Mouse (Mus musculus): ENCODE results near the gene Rbpj. TPM values are rescaled to one million over a fixed set of nuclear protein-coding genes. Genes with fewer than 3 reads are reported as not detected.
"Not testable (repeated sequence)": the region's sequence is repeated elsewhere in the genome, so short reads cannot be mapped to it uniquely, and the experiment has no call there.

Gene Rbpj
- polyA plus RNA-seq, 1 experiment from 2014 or later = 38.0 TPM

DNA sequence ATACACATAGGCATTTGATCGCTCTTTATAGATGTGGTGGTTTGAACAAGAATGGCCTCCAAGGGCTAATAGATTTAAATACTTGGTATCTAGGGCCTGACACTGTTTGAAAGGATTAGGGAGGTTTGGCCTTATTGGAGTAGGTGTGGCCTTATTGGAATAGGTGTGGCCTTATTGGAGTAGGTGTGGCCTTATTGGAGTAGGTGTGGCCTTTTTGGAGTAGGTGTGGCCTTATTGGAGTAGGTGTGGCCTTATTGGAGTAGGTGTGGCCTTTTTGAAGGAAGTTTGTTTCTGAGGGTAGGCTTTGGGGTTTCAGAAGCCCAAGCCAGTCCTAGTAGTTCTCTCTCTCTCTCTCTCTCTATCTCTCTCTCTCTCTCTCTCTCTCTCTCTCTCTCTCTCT lies 84.4 kb downstream of the Rbpj start:
- DNase-seq (ENCODE audit: low spot score); H3K9me3 ChIP-seq; H3K36me3 ChIP-seq; H3K4me1 ChIP-seq (replicated peaks); H3K27me3 ChIP-seq (ENCODE audit: insufficient read depth, poor library complexity, severe bottlenecking); H3K27ac ChIP-seq; H3K4me3 ChIP-seq: not testable (repeated sequence)
- 97% methylated on average over 1 of the region's 1 CpGs for WGBS

DNA sequence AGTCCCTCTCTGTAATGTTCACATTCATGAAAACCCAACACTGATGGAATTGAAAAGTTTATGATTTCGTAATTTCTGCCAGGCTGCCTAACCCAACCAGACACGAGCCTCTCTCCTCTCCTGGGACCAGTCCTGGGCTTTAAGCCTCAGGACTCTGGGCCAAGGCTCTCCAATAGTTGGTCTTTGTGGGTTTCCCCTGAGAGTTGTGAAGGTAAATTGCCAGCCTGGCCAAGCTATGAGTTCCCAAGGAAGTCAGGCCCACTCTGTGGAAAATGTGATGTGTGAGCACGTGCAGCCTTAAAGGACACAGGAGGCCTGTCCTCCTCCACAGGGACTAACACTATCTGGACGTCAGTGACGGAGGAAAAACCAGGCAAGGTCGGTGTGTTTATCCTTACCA lies 85.4 kb downstream of the Rbpj start:
- H3K4me3 ChIP-seq = no peak overlapping the region
- no peaks in the 10 kb centered on the region for H3K36me3 ChIP-seq
- WGBS = 68% methylated on average over 6 of the region's 6 CpGs
- peaks cover 6% of the 10 kb centered on the region; the same call in 1 of the 2 replicates for H3K4me1 ChIP-seq (replicated peaks)
- no peaks in the 10 kb centered on the region for H3K9me3 ChIP-seq
- H3K27ac ChIP-seq = no peak overlapping the region
- H3K27me3 ChIP-seq (ENCODE audit: insufficient read depth, poor library complexity, severe bottlenecking) = no peaks in the 10 kb centered on the region
- DNase-seq (ENCODE audit: low spot score) = no peak

DNA sequence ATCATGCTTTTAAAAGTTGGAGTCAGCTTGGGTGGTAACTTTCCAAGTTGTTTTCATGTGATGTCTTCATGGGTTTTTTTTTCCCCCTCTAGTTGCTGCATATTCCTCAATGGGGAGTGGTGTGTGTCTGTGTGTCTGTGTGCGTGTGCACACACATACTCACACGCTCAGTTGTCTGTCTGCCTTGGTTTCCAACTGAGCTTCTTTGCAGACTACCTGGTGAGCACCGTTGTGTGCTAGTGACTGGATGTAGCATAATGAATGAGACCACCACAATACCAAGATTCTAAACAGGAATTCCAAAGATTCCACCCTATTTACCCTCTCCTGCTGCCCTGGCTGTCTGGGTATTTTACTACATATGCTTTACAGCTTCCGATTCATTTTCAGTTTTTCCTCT lies 86.0 kb downstream of the Rbpj start:
- H3K9me3 ChIP-seq = no peaks in the 10 kb centered on the region
- 49% methylated on average over 4 of the region's 4 CpGs for WGBS
- H3K27ac ChIP-seq = no peak overlapping the region
- H3K4me3 ChIP-seq = no peak overlapping the region
- H3K36me3 ChIP-seq = no peaks in the 10 kb centered on the region
- H3K27me3 ChIP-seq (ENCODE audit: insufficient read depth, poor library complexity, severe bottlenecking) = no peaks in the 10 kb centered on the region
- no peak for DNase-seq (ENCODE audit: low spot score)
- peaks cover 6% of the 10 kb centered on the region; the same call in 1 of the 2 replicates for H3K4me1 ChIP-seq (replicated peaks)

DNA sequence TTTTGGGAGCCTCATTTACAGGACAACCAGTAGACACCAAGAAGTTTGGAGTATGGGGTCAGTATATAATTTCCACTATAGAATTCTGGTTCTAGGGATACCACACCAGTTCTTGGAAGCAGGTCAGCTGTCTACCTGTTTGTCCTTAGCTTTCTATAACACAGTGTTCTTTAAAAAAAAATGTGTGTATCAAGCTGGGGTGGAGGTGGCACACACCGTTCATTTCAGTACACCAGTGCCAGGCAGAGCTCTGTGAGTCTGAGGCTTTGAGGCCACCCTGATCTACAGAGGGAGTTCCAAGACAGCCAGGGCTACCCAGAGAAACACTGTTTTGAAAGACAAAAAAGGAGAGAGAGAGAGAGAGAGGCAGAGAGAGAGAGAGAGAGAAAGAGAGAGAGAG lies 87.3 kb downstream of the Rbpj start:
- H3K36me3 ChIP-seq = no peaks in the 10 kb centered on the region
- 88% methylated on average over 1 of the region's 1 CpGs for WGBS
- no peak for DNase-seq (ENCODE audit: low spot score)

DNA sequence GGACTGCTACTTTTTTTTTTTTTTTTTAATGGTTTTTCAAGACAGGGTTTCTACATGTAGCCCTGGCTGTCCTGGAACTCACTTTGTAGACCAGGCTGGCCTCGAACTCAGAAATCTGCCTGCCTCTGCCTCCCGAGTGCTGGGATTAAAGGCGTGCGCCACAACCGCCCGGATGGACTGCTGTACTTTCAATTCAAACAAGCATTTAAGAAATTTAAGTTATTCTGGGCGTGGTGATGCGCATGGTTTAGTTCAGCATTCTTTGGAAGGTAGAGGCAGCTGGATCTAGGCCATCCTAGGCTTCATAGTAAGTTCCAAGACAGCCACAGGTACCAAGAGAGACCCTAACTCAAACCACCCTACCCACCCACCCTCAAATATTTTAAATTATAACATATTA lies 88.2 kb downstream of the Rbpj start:
- Histone ChIP-seq H3K27ac (no peak overlapping the region), H3K27me3 (ENCODE audit: insufficient read depth, poor library complexity, severe bottlenecking) (no peaks in the 10 kb centered on the region), H3K4me3 (no peak overlapping the region), H3K36me3 (no peaks in the 10 kb centered on the region), H3K4me1 (replicated peaks) (peaks cover 6% of the 10 kb centered on the region; the same call in 1 of the 2 replicates), H3K9me3 (no peaks in the 10 kb centered on the region)
- DNase-seq (ENCODE audit: low spot score) = no peak
- WGBS = 91% methylated on average over 8 of the region's 8 CpGs

More for the DNA sequence above, 87.3 kb downstream of the Rbpj start:
- Histone ChIP-seq H3K27ac (no peak overlapping the region), H3K9me3 (no peaks in the 10 kb centered on the region), H3K4me3 (no peak overlapping the region), H3K4me1 (replicated peaks) (peaks cover 6% of the 10 kb centered on the region; the same call in 1 of the 2 replicates), H3K27me3 (ENCODE audit: insufficient read depth, poor library complexity, severe bottlenecking) (no peaks in the 10 kb centered on the region)

DNA sequence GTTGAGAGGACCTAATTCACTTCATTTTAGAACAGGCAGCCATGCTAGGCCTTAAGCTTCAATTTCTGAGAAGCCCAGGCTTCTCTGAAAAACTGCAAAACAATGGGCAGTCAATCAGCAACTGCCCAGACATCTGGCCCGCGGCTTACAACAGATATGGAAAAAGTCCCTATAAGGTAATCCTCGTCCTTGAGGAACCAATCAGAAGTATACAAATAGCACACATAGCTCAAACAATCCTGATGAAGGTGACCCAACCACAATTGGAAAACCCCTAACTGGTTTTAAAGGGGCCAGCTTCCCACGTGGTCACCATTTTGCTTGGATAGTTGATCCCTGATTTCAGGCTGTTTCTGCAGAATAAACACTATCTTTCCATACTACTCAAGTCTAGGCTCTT lies 89.0 kb downstream of the Rbpj start:
- Histone ChIP-seq H3K4me3 (no peak overlapping the region), H3K4me1 (replicated peaks) (peaks cover 6% of the 10 kb centered on the region; the same call in 1 of the 2 replicates), H3K9me3 (no peaks in the 10 kb centered on the region), H3K27ac (no peak overlapping the region), H3K27me3 (ENCODE audit: insufficient read depth, poor library complexity, severe bottlenecking) (no peaks in the 10 kb centered on the region), H3K36me3 (no peaks in the 10 kb centered on the region)
- 86% methylated on average over 4 of the region's 4 CpGs for WGBS
- no peak for DNase-seq (ENCODE audit: low spot score)

DNA sequence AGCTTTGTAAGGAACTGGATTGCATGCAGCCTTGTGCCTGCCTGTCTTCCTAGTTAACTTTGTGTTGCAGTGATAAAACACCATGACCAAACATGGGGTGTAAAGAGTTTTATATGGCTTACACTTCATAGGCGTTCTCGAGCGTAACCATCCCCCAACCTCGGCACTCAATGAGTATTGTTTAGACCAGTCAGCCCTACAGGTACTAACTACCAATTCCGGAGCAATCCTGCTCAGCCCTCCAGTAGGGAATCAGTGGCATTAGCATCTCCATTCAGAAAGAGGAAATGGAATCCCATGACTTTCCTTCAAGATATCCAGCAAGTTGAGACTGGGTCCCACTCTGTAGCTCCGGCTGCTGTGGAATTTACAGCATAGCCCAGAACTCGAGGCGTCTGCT lies 89.5 kb downstream of the Rbpj start:
- DNase-seq (ENCODE audit: low spot score) = no peak
- no peaks in the 10 kb centered on the region for H3K9me3 ChIP-seq
- 92% methylated on average over 8 of the region's 8 CpGs for WGBS
- H3K4me1 ChIP-seq (replicated peaks) = peaks cover 6% of the 10 kb centered on the region; the same call in 1 of the 2 replicates
- no peak overlapping the region for H3K4me3 ChIP-seq
- no peak overlapping the region for H3K27ac ChIP-seq
- H3K36me3 ChIP-seq = no peaks in the 10 kb centered on the region
- H3K27me3 ChIP-seq (ENCODE audit: insufficient read depth, poor library complexity, severe bottlenecking) = no peaks in the 10 kb centered on the region

DNA sequence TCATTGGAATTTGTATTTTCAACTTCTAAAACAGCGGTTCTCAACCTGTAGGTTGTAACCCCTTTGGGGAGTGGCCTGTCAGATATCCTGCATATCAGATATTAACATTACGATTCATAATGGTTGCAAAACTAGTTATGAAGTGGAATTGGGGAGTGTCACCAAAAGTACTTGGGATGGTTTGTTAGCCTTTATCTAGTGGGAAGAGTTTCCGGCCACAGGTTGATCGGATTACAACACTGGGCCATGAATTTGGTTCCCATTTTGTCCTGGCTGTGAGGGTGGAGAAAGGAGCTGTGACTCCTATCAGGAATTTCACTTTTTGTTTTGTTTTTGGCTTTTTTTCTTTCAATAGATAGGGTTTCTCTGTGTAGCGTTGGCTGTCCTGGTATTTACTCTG lies 90.0 kb downstream of the Rbpj start:
- H3K27me3 ChIP-seq (ENCODE audit: insufficient read depth, poor library complexity, severe bottlenecking) = no peaks in the 10 kb centered on the region
- 93% methylated on average over 5 of the region's 5 CpGs for WGBS
- no peak for DNase-seq (ENCODE audit: low spot score)

DNA sequence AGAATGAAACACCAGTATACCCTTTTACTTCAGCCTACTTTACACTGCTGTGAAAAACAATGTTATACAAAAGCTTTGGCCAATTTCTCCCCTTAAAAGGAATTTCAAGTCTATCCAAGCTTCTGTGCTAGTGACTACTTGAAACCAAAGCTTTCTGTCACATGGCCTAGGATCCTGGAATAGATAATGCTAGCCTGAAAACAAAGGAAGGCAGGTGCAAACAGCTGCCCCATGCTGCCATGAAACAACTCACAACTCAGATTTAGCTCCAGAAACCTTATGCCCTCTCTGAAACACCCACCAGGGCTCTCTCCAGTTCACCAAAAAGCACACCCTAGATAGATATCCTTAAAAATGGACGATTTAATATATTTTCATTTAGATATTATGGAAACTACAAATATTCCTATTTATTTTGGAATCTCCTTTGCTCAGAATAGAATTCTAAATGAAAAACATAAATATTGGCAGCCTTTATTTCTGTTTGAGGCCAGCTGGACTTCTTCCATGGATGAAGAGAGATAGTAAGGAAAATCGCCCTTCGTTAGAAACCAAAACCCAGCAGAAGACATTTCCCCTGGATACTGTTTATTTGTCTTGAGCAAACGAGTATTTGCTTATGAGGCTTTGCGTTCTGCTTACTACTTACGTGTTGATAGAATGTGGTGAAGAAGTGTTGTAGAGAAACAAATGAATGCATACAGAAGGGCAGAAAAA lies 91.8 kb downstream of the Rbpj start:
- no peaks in the 10 kb centered on the region for H3K9me3 ChIP-seq
- no peaks in the 10 kb centered on the region for H3K27me3 ChIP-seq (ENCODE audit: insufficient read depth, poor library complexity, severe bottlenecking)
- 90% methylated on average over 6 of the region's 6 CpGs for WGBS
- no peaks in the 10 kb centered on the region for H3K36me3 ChIP-seq
- H3K27ac ChIP-seq = no peak overlapping the region
- no peak overlapping the region for H3K4me3 ChIP-seq
- H3K4me1 ChIP-seq (replicated peaks) = no peaks in the 10 kb centered on the region
- DNase-seq (ENCODE audit: low spot score) = no peak

More for the DNA sequence above, 90.0 kb downstream of the Rbpj start:
- no peaks in the 10 kb centered on the region for H3K36me3 ChIP-seq
- H3K4me3 ChIP-seq = no peak overlapping the region
- peaks cover 6% of the 10 kb centered on the region; the same call in 1 of the 2 replicates for H3K4me1 ChIP-seq (replicated peaks)
- H3K27ac ChIP-seq = no peak overlapping the region
- no peaks in the 10 kb centered on the region for H3K9me3 ChIP-seq

DNA sequence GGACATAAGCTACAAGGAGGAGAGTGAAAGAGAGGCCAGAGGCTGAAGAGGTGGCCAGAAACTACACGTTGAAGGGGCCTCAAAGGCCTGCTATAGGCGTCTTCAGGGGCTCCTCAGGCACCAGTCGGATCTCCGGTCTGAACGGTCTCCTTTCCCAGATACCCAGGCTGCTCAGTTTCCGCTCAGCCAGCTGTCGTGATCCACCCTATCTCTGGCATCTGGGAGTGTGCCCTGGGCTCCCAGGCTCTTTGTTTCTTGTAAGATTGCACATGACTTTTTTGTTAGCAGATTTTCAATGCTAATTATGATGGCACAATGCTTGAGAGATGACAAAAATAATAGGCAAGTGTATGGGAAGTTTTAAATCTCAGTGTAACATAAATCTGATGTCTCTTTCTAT lies 95.2 kb downstream of the Rbpj start:
- WGBS = 83% methylated on average over 7 of the region's 7 CpGs
- no peaks in the 10 kb centered on the region for H3K4me1 ChIP-seq (replicated peaks)
- no peak overlapping the region for H3K27ac ChIP-seq
- H3K27me3 ChIP-seq (ENCODE audit: insufficient read depth, poor library complexity, severe bottlenecking) = no peaks in the 10 kb centered on the region
- no peaks in the 10 kb centered on the region for H3K9me3 ChIP-seq
- no peaks in the 10 kb centered on the region for H3K36me3 ChIP-seq
- DNase-seq (ENCODE audit: low spot score) = no peak
- H3K4me3 ChIP-seq = no peak overlapping the region

DNA sequence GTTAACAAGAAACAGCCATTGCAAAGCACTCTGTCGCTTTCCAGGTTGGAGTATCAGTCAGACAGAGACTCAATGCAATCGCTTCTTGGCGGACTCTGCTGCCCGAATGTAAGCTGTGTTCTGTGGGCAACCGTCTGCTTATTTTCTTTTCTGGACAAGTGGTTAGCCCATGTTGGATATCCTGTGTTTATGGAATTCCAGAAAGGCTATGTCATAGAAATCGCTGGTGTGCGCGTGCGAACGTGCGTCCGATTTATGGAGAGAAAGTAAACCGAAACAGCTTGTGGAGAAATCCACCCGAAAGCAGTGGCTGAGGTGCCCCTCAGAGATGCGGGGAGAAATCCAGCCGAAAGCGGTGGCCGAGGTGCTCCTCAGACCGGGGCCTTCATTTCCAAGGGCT lies 98.4 kb downstream of the Rbpj start:
- Histone ChIP-seq H3K4me3 (no peak overlapping the region), H3K4me1 (replicated peaks) (no peaks in the 10 kb centered on the region), H3K27me3 (ENCODE audit: insufficient read depth, poor library complexity, severe bottlenecking) (no peaks in the 10 kb centered on the region), H3K36me3 (no peaks in the 10 kb centered on the region), H3K9me3 (no peaks in the 10 kb centered on the region), H3K27ac (no peak overlapping the region)
- 91% methylated on average over 19 of the region's 19 CpGs for WGBS
- DNase-seq (ENCODE audit: low spot score) = no peak

DNA sequence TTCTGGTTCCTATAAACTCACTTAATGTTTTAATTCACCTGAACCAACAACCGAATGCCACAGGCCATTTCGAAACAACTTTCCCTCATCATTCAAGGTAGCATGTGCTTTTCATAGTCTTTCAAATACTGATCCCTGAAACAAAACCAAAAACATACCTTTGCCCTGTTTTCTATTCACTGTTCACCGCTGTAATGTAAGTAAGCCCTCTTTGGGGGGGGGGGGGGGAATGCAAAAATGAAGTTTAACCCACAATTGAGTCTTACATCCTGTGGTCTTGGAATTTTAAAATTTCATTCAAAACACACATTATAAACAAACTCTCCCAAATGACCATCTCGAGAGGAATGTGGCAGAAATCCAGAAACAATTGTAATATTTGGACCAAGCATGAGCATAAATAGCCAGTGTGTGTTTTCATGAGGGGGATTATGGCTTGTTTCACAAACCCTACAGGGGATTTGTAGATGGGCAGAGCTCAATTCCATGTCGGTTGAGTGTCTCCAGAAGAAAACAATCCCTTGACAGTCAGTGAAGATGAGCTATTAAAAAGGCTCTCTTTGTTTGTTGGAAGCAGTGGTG lies 99.4 kb downstream of the Rbpj start:
- no peak overlapping the region for H3K4me3 ChIP-seq
- 85% methylated on average over 5 of the region's 5 CpGs for WGBS
- no peaks in the 10 kb centered on the region for H3K4me1 ChIP-seq (replicated peaks)
- H3K9me3 ChIP-seq = no peaks in the 10 kb centered on the region
- no peaks in the 10 kb centered on the region for H3K36me3 ChIP-seq
- H3K27me3 ChIP-seq (ENCODE audit: insufficient read depth, poor library complexity, severe bottlenecking) = no peaks in the 10 kb centered on the region
- H3K27ac ChIP-seq = no peak overlapping the region
- no peak for DNase-seq (ENCODE audit: low spot score)

DNA sequence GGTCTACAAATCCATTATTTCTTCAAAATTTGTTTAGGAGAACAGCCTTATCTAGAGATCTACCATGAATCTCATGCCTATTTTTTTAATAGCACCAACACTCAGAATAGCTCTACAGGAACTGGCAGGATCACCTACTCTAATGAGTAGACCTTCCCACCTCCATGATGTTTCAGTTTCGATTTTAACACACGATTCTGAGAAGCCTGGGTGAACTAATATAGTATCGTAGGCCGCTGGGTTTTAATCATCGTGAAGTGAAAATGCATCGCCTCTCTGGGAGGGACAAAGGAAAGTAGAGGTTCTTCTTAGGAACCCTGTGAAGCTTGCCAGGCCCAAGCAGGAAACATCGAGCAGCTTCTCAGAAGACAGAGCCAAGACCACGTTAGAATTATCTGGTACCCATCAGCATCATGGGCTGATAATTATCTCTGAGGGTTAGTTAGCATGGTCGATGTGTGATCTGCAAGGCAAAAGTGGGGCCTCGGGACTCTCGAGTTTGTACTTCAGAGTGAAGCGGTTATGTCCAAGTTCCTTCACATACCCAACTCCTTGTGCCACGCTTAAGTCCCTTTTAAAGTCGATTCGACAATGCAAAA lies 100.6 kb downstream of the Rbpj start:
- DNase-seq (ENCODE audit: low spot score) = no peak
- 94% methylated on average over 15 of the region's 15 CpGs for WGBS
- no peaks in the 10 kb centered on the region for H3K4me1 ChIP-seq (replicated peaks)

More for the DNA sequence above, 100.6 kb downstream of the Rbpj start:
- Histone ChIP-seq H3K4me3 (no peak overlapping the region), H3K27me3 (ENCODE audit: insufficient read depth, poor library complexity, severe bottlenecking) (no peaks in the 10 kb centered on the region), H3K36me3 (no peaks in the 10 kb centered on the region), H3K9me3 (no peaks in the 10 kb centered on the region), H3K27ac (no peak overlapping the region)

Measured in hindbrain, embryonic 10.5 days (tissue).